Mouse (Mus musculus): ENCODE results near the gene Prss43.

Prss43 gene

DNA sequence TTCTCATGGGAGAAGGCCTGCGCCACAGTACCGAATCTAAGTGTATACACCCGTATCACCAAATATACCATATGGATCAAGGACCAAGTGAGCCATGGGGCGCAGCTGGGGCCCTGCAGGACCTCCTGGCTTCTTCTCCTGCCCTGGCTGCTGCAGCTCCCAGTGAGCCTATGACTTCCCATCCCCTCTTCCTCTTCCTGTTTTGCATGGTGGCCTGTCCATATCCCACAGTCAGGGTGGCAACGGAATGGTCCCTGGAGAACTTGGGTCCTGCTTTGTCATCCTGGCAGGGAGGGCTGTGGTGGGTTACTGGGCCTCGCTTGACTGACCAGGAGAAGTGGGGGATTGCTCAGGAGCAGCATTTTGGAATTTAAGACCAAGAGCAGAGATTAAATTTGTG, 14.4 kb downstream of the Prss43 start:
- no peak for DNase-seq (ENCODE audit: low spot score)

DNA sequence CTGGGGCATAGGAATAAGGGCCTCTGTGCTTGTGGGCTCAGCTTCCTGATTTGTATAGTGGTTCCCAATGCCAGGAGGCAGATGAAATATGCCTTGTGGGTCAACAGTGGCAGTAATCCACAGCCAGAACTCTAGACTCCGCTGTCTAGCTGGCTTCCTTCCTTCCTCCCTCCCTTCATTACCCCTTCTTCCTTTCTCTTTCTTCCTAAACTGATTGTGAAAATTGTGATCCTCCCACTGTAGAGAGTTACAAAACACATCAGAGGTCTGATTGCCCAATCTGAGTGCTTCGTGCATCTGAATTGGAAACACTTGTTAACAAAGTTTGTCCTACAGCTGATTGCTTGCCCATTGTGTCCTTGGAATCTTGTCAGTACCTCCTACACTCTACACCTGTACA, 14.9 kb downstream of the Prss43 start:
- DNase-seq (ENCODE audit: low spot score) = no peak

GRCm38 (mm10) chr9:110844206-110844605, 17.7 kb downstream of the Prss43 start, which contains the start of gene Prss46:
TSS of gene Prss46 (plus strand) at chr9:110844506.
- DNase-seq (ENCODE audit: low spot score) = no peak

- no peak for DNase-seq (ENCODE audit: low spot score)
Measured at GRCm38 (mm10) chr9:110849162-110849561, 22.7 kb downstream of the Prss43 start.

DNA sequence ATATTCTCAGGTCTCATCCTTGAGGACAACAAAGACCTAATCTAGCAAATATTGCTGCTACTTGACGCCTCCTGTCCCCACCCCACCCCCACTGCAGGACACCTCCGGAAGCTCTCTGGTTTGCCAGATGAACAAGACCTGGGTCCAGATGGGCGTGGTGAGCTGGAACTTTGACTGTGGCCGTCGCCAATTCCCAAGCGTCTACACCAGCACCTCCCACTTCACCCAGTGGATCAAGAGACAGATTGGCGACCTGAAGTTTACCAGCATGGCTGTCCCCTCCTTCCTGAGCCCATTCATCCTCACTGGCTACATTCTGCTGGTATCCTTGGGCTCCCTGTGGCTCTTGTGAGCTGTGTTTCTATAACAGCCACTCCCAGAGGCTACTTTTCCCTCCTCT, 29.4 kb downstream of the Prss43 start:
- no peak for DNase-seq (ENCODE audit: low spot score)

- no peak for DNase-seq (ENCODE audit: low spot score)
Measured at GRCm38 (mm10) chr9:110856920-110857319, 30.4 kb downstream of the Prss43 start.

DNA sequence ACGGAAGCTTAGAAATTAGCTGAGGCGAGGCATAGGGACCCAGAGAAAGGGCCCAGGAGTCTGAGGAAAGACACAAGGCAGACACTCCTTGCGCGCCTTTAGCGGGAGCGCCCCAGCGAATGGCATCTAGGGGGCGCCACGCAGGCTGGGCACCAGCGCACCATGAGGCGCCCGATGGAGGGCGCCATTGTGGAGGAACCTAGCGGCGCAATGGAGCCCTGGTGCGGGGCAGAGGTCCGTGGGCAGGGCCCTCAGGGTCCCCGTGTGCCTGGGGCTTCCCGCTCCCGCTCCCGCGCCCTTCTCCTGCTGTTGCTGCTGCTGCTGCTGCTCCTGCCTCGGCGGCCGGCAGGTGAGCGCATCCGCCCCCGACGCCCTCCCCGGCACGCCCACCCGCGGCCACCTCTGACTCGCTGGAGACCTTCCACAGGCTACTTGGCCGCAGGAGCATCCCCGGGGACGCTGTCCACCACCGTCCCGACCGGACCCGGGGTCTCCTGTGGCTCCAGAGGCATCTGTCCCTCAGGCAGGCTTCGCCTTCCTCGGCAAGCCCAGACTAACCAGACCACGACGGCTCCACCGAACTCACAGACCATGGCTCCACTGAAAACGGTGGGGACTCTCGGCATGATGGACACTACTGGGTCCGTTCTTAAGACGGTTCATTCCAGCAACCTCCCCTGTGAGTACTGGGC, 31.4 kb downstream of the Prss43 start, which contains the start of gene Prss50:
Prss50 (plus strand) TSS at position 187 of the 692 bp plus-strand sequence.
- peak; percentile 54 for DNase-seq (ENCODE audit: low spot score)

DNA sequence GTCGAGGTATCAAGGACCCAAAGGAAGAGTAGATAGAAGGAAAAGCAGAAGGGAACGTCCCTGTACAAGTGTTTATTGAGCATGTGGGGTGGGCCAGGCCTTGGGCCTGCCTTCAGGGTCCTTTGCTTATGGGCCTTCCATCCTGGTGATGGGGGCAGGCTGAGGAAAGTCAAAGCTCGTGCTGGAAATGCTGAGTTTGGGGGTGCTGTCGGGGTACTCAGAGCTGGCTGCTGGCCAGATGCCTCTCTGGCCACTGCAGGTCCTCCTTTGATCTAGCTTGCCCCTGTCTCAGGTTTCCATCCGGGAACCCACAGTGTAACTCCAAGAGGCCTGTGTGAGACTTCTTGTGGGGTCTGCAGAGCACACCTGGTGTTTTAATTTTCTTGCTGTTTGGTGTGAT, 32.0 kb downstream of the Prss43 start:
- DNase-seq (ENCODE audit: low spot score) = no peak

GRCm38 (mm10) chr9:110858967-110859596, 32.6 kb downstream of the Prss43 start:
- no peak for DNase-seq (ENCODE audit: low spot score)

DNA sequence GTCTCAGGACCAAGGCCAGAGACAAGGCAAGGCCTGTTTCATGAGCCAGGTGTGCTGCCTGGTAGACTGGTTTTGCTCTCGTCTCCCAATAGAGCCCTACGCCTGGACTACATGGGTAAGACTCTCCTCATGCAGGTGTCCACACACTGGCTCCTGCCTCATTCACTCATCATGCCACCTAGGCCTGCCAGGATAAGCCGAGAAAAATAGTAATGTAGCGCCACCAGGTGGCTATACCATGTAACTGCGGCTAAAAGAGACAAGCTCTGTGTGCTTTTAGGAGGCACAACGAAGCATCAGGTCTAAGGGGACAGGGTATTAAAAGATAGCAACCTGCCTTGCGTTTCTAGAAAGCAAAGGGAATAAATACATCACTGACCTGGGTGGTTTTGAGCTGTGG, 44.5 kb downstream of the Prss43 start:
- DNase-seq (ENCODE audit: low spot score) = peak; percentile 76

- peak; percentile 39 for DNase-seq (ENCODE audit: low spot score)
Measured at GRCm38 (mm10) chr9:110873681-110874659, 47.5 kb downstream of the Prss43 start.

GRCm38 (mm10) chr9:110874660-110875191, 48.2 kb downstream of the Prss43 start:
- DNase-seq (ENCODE audit: low spot score) = no peak

DNA sequence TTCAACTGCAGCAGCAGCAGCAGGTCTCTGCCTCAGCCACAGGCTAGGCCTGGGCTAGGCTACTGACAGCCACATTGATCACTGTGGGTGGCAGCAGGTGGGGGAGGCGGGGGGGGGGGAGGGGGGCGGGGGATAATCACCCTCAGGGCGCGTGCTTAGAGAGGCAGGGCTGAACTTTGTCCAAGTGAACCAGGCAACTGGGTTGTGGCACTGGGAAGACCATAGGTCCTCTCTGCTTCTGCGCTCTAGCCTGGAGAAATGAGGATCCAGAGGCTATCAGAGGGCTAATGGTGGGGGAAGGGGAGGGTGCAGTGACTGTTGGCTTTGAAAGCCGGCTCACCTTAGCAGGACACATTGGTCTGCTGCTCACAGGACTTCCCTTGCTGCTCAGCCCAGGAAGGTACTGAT, 48.8 kb downstream of the Prss43 start:
- peak; percentile 39 for DNase-seq (ENCODE audit: low spot score)

DNA sequence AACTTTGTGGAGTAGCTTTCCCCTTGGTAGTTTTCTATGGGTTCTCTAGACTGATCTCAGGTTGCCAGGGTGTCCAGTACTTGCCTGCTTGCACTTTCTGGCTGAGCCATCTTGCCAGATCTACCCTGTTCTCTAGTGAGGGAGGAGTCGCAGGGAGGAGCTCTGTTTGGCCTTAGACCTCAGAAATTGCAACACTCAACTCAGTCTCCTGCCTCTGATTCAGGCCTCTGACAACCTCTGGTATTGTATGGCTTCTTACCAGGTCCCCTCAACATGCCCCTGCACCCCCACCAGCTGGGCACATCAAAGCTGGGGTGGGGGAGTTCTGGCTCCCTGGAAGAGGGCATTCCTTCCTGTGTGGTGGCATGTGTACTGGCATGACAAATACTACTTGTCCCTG, 50.9 kb downstream of the Prss43 start:
- DNase-seq (ENCODE audit: low spot score) = no peak

- no peak for DNase-seq (ENCODE audit: low spot score)
Measured at GRCm38 (mm10) chr9:110877888-110878287, 51.4 kb downstream of the Prss43 start.

- peak; percentile 31 for DNase-seq (ENCODE audit: low spot score)
Measured at GRCm38 (mm10) chr9:110879191-110879920, 52.9 kb downstream of the Prss43 start, which contains the start of gene Als2cl. TSS of gene Als2cl (plus strand) at chr9:110879870.

DNA sequence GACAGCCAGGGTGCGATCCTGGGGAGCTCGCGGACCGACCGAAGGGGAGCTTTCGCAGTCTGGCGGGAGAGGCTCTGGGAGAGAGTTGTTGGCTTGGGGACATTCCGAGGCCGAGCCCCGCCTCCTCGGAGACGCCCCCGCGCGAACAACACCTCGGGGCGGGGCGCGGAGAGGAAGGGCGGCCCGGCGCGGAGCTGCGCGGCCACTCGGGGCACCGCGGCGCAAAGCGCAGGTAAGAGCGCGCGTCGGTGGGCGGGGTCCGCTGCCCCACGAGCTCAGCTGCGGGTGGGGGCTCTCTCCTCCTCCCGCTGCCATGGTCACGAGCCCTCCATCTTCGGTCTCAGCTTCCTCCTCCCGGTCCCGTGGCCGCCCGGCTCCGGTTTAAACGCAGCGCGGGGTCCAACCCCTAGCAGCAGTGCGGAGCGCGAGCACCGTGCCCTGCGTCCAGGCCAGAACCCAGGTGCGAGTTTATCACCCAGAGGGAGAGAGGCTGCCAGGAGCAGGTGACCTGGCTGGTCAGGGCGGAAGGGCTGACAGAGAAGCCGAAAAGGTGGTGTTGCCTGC, 53.6 kb downstream of the Prss43 start, which contains the start of gene Tmie:
Tmie (minus strand) TSS at position 116 of the 564 bp plus-strand sequence.
- DNase-seq (ENCODE audit: low spot score) = peak; percentile 42

DNA sequence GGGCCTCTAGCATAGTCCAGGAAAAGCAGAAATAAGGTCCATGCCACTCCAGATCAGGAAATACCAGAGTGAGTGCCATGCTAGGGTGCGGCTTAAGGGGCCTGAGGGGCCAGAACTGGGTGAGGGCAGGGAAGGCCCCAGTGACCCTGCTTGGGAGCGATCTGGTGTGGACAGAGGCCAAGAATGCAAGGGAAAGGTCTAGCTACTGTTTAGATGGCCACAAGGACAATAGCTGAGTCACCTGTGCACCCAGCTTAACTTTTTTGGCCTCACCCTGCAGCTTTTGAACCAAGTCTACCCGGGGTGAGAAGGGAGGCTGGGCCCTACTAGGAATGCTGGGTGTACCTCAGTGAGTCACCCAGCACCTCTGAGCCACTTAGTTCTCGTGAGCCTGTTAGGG, 54.3 kb downstream of the Prss43 start:
- DNase-seq (ENCODE audit: low spot score) = no peak
